13 mouse cellular contexts compared by ENCODE assay signal in the genomic region with DNA sequence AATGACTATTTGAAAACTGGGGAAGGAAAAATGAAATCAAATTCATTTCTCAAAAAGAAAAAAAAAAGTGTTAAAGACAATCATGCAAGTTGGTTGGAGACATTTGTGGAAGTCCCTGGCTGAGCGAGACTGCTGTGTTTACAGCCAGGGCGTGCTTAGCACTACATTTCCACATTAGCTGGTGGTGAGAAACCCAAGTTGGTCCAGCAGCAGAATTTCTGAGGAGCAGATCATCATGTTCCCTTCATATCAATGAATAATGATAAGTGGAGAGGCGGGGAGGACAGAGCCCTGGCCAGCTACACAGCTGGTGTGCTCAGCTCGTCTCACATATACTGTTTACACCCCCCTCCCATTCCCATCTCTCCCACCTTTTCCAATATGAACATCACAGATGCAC.
"Had no signal": no experiment of that assay in that cellular context is flagged by ENCODE, and none has a peak within 500 bp of the region (broad histone marks: within the 10 kb centered on the region; RNA-seq: fewer than 3 reads in every experiment).

No protein-coding gene starts in this region.

- H3K36me3 ChIP-seq: intestine, embryonic 15.5 days; kidney, embryonic 15.5 days; limb, embryonic 13.5 days; midbrain, embryonic 13.5 days had no signal

- H3K9ac ChIP-seq: hindbrain, embryonic 14.5 days; intestine, embryonic 15.5 days; kidney, embryonic 15.5 days; limb, embryonic 13.5 days; midbrain, embryonic 13.5 days had no signal

- H3K27me3 ChIP-seq: intestine, embryonic 15.5 days; kidney, embryonic 15.5 days; limb, embryonic 13.5 days had no signal

- DNase-seq: kidney, adult 2 months; kidney, postnatal 14 days; left cerebral cortex, postnatal 4 days; lung, adult 18-20 months; right cerebral cortex, adult 18-20 months; right cerebral cortex, postnatal 25 days; thymus, adult 2 months; thymus, postnatal 25 days had no signal

- H3K4me2 ChIP-seq: hindbrain, embryonic 14.5 days; intestine, embryonic 15.5 days; kidney, embryonic 15.5 days; limb, embryonic 13.5 days; midbrain, embryonic 13.5 days had no signal

- H3K4me3 ChIP-seq: intestine, embryonic 15.5 days; kidney, embryonic 15.5 days; limb, embryonic 13.5 days; midbrain, embryonic 13.5 days had no signal

- ATAC-seq: intestine, embryonic 15.5 days; midbrain, embryonic 13.5 days had no signal

- H3K4me1 ChIP-seq: intestine, embryonic 15.5 days; kidney, embryonic 15.5 days; limb, embryonic 13.5 days had no signal

- H3K27ac ChIP-seq: hindbrain, embryonic 14.5 days; intestine, embryonic 15.5 days; kidney, embryonic 15.5 days; limb, embryonic 13.5 days; midbrain, embryonic 13.5 days had no signal

- H3K9me3 ChIP-seq: intestine, embryonic 15.5 days; kidney, embryonic 15.5 days; limb, embryonic 13.5 days; midbrain, embryonic 13.5 days had no signal
